Mouse (Mus musculus): ENCODE data around the gene Dock9.
A peak's percentile ranks its signal among the peaks of the same experiment; 100 is the strongest.

Dock9 gene

GRCm38 (mm10) chr14:121791935-121792334 is 5.7 kb downstream of the Dock9 start:
- no peak for DNase-seq (ENCODE audit: low read depth, low spot score)

DNA sequence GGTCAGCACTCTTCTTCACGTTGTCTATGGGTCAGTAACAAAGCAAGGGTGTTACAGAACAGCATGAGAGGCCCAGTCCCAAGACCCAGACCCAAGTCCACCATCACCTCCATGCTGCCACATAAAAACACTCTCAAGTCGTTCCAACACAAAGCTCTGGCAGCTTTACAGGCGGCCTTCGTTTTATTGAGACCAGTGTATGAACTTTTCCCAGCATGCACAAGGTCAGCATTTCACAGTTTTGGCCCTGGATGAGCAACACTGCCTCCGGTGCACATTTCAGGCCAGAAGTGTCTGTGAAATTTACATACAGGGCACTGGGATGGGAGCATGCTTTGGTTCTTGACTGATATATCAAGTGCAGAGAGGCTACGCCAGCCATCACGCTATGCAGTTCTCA is 6.5 kb downstream of the Dock9 start:
- no peak for DNase-seq (ENCODE audit: low read depth, low spot score)

- DNase-seq (ENCODE audit: low read depth, low spot score): no peak
Measured at GRCm38 (mm10) chr14:121789273-121789672, 8.4 kb downstream of the Dock9 start.

- no peak for DNase-seq (ENCODE audit: low read depth, low spot score)
Measured at GRCm38 (mm10) chr14:121788451-121788850, 9.2 kb downstream of the Dock9 start.

- DNase-seq (ENCODE audit: low read depth, low spot score): no peak
Measured at GRCm38 (mm10) chr14:121787430-121787829, 10.2 kb downstream of the Dock9 start.

- no peak for DNase-seq (ENCODE audit: low read depth, low spot score)
Measured at GRCm38 (mm10) chr14:121786900-121787299, 10.7 kb downstream of the Dock9 start.

DNA sequence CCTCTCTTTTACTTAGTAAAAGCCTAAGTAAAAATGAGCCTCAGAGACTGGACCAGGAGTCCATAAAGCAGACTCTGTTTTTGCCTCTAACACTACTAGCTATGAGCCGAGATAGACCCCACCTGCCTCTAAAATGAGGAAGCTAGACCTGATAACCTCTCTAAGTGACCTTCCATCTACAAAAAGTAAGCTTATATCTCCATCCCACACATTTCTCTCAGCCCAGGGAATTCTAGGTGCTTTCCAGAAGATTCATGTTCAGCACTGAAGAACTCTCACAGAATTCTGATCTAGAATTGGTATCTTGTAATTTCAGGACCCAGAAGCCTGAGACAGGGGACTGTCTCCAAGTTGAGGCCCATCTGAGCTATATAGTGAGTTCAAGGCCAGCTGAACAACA is 12.2 kb downstream of the Dock9 start:
- DNase-seq (ENCODE audit: low read depth, low spot score): no peak

DNA sequence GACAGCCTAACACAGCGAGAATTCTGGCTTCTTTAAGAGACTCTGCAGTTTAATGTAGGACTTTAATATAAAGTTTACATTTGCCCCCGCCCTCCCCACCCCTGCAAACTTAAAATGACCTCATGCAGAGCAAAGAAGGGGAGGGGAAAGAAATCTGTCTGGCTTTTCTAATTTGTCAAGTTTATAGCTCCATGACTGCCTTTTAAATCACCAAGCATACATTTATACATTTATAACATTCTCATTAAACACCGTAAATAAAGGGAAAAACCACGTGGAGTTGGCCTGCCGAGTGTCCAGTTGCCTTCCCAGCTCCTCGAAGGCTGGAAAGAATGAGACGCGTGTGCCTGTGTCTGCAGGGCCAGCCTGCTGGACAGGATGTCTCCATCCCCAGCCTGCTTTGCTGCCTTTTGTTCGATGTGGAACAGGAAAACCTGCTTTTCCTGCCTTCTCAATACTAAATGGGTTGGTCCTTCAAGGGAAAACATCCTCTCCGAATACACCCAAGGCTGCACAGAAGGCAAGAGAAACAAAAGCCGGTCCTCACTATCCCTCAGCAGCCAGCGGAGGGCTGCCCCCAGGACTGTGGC is 16.6 kb downstream of the Dock9 start:
- no peak for DNase-seq (ENCODE audit: low read depth, low spot score)

GRCm38 (mm10) chr14:121780144-121780913 is 17.3 kb downstream of the Dock9 start:
- DNase-seq (ENCODE audit: low read depth, low spot score): no peak

GRCm38 (mm10) chr14:121779620-121780019 is 18.0 kb downstream of the Dock9 start:
- DNase-seq (ENCODE audit: low read depth, low spot score): no peak

GRCm38 (mm10) chr14:121777279-121777831 is 20.3 kb downstream of the Dock9 start:
- DNase-seq (ENCODE audit: low read depth, low spot score): no peak

DNA sequence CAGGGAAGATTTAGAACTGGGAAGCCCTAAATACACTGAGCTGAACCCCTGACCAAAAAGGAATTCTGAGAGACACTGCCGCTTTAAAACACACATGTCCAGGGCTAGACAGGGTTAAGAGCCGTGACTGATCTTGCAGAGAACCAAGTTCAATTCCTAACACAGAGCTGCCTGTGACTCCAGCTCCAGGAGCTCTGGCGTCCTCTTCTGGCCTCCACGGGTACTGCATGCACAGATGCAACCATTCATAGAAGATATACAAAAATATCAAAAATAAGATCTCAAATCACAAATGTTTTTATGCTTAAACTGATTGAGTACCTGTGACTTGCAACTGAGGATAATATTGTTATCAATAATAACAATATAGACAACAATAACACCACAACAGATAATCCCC is 20.9 kb downstream of the Dock9 start:
- no peak for DNase-seq (ENCODE audit: low read depth, low spot score)

DNA sequence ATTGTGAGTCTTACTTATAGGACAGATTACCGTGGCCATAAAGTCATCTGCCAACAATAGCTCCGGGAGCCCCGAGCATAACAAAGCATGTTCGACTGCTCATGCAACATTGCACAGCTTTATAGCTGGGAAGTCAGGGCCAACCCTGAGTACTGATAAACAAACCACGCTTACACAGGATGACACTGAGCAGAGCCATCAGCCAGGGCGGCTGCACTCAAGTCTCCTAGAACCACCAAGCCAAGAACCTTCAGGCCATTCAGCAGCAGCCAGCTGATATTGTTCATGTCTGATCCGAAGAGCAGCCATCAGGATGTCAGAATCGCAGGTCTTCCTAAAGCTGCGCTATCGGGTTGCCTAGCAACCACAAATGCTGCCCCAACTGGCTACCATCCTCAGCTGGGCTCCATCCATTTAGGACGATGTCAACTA is 35.6 kb downstream of the Dock9 start:
- DNase-seq (ENCODE audit: low read depth, low spot score): no peak

DNA sequence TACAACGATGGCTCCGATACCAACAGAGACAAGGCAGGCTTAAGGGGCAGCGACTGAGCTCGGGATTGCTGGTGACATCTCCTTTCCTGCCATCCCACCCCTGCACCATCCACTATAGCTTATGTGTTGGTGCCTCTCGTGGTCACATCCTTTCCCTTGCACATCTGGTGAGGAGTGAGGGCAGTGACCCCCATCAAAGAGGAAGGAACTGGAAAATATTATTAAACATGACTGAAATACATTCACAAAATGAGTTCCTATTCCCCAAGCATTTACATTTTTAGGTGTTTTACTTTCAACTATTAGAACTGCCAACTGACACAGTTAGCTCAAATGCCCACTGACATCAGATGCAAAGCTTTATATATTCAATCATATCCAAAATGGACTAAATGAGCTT is 37.2 kb downstream of the Dock9 start:
- no peak for DNase-seq (ENCODE audit: low read depth, low spot score)

DNA sequence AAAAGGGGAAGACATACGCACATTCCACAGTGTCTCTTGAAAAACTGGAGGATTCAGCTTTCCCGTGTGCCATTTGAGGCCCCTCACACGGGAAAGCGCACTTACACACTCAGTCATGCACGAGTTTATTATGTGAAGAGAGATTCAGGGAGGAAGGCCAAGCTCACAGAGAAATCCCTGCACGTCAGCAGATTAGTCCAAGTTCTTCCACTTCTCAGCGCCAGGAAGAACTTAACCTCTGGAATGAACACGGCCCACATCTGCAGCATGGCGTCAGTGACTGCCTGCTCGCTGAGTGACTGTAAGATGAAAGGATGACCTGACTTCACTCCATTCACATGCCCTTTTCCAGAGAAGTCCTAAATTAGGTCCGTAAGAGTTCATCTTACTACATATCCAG is 43.5 kb downstream of the Dock9 start:
- no peak for DNase-seq (ENCODE audit: low read depth, low spot score)

DNA sequence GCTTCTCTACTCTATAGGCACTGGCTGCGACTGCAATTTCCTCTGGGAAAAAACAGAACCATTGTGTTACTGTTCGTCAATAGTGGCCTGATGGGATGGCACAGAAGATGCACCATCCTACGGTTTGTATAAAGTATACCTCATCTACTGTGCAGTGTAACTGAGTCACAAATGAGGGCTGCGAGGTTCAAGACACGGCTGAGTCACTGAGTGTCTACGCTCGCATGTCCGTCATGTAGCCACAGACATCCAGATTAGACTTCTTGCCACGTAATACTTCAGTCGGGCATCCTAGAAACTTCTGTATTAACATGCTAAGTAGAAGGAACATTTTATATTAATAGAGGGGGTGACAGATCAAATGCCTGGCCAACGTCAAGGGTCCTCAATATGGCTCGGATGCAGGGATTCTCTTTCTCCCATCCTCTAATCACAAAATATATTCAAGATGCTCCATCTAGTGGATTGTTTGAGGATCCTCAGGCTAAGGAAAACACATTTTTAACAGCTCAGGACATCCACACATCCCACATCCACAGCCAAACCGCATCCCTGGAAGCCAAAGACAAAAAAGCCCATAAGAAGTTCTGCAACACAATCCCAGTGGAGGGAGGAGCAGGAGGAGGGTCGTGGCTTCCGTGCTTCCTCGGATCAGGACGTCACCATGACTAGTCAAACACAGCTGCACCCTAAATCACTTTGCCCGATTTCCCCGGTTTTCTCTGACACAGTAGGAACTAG is 44.8 kb downstream of the Dock9 start:
- DNase-seq (ENCODE audit: low read depth, low spot score): no peak

DNA sequence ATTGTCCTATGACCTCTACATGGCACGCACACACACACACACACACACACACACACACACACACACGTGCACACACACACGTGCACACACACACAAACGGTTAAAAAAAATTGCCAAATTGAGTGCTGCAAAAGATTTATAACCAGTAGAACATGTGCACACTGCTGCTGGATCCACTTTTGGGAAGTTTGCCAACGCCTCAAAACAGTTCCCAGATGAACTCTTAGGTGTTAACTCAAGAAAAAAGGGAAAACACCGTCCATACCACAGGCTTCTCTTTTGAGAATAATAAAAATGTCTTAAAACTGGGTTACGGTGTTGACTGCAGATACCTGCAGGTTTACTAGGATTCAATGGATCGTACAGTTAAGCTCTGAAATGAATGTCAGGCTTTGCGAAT is 48.0 kb downstream of the Dock9 start:
- no peak for DNase-seq (ENCODE audit: low read depth, low spot score)

DNA sequence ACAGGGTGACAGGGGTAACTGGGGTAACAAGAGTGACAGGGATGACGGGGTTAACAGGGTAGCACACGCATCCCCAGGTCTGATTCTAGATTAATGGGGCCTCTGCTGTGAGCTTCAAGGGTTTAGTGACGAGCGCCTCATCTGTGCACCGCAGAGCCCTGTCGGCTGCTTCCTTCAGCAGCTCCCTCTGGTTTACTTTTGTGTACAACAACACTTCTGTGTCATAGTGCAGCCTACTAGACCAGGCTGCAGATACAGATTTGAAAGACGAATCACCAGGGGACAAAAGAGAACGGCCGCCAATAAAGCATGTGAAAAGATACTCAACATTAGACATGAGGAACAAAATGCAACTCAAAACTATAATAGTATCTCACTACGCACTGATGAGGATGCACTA is 48.6 kb downstream of the Dock9 start:
- DNase-seq (ENCODE audit: low read depth, low spot score): no peak

- DNase-seq (ENCODE audit: low read depth, low spot score): no peak
Measured at GRCm38 (mm10) chr14:121747360-121747759, 50.3 kb downstream of the Dock9 start.

GRCm38 (mm10) chr14:121743787-121744417 is 53.7 kb downstream of the Dock9 start:
- no peak for DNase-seq (ENCODE audit: low read depth, low spot score)

DNA sequence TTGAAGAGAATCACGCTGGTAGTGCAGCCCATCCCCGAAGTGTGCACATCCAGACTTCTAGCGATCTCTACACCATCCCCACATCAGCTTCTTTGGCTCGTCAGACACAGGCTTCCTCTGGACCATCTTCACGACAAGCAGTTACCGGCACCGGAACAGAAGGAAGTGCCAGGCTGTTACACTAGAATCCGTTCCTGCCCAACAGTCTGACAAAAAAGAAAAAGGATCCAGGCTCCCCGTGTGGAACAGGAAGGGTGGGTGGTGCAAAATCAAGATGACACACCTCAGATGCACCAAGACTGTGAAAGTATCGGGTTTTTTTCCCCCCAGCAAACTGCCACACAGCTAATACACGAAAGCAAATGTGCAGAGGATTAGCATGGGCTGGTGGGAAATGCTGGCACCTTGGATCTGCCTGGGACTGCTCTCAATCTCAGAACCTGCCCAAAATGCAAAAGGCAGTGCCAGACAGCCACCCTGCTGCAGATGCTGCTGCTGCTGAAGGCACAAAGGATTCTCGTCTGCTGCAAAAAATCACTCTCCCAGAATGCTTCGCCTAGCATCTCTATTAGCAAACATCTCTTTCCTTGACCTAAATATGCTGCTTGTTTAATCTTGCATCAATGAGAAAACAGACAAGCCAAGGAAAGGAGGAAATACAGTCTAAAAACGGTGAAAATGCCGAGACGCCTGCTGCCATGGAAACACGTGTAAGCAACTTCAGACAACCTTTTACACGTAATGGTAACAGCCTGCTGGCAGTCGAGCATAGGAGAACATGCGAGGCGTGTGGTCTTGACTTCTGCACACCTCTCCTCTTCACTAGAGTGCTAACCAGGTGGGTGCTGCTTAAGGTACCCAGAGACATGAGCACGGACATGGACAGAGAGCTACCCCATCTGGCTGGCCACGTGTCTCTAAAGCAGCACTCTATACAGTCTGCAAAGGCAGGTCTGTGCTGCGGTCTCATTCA is 58.9 kb downstream of the Dock9 start:
- peak; percentile 54 for DNase-seq (ENCODE audit: low read depth, low spot score)

Measured in CD4-positive helper T cell, adult 2 months (primary cell).